Mouse (Mus musculus): ENCODE data around the gene Card11. TPM values are rescaled to one million over a fixed set of nuclear protein-coding genes. Genes with fewer than 3 reads are reported as not detected.

The Card11 gene
- polyA plus RNA-seq, 1 experiment from 2014 or later: not detected

DNA sequence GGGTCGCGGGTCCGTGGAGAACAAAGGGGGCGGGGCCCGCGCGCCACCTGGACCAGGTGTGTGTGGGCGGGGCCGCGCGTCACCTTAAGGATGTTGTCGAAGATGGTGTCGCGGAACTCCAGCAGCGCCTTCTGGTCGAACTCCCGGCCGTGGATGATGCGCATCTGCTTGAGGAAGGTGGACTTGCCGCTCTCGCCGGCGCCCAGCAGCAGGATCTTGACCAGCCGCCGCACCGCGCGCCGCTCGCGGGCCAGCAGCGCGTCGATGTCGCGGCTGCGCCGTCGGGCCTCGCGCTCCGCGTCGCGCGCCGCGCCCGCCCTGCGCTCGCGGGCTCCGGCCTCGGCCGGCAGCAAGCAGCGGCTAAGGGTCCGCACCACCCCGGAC lies 170.5 kb downstream of the Card11 start:
- peak overlapping the region; percentile 65; the same call in 1 of the 2 replicates for H3K27ac ChIP-seq (ENCODE audit: low read depth, low read length)
- peak overlapping the region; percentile 97 for H3K4me2 ChIP-seq (ENCODE audit: low read length)
- H3K27me3 ChIP-seq (replicated peaks; ENCODE audit: control insufficient read depth, insufficient read depth, low read length): no peaks in the 10 kb centered on the region
- peak overlapping the region; percentile 83 for H3K9ac ChIP-seq (ENCODE audit: low read length)
- ATAC-seq (no peak; the same call in 1 of the 2 replicates), DNase-seq (ENCODE audit: low spot score) (no peak)
- 0 out of 2 replicates have a peak, but pooled peaks cover 4% of the 10 kb centered on the region for H3K36me3 ChIP-seq (ENCODE audit: control insufficient read depth, insufficient read depth, low read length)
- no peaks in the 10 kb centered on the region for H3K9me3 ChIP-seq (replicated peaks; ENCODE audit: control insufficient read depth, low read length)
- peak overlapping the region; percentile 80 for H3K4me3 ChIP-seq (ENCODE audit: low read depth, low read length)
- peaks cover 27% of the 10 kb centered on the region for H3K4me1 ChIP-seq (ENCODE audit: control insufficient read depth, insufficient read depth, low read length)
- WGBS: under 1% methylated on average over 52 of the region's 58 CpGs

- 0 out of 2 replicates have a peak overlapping the region, but pooled peaks have one; percentile 65 for H3K27ac ChIP-seq (ENCODE audit: low read depth, low read length)
- H3K27me3 ChIP-seq (replicated peaks; ENCODE audit: control insufficient read depth, insufficient read depth, low read length): no peaks in the 10 kb centered on the region
- no peaks in the 10 kb centered on the region for H3K9me3 ChIP-seq (replicated peaks; ENCODE audit: control insufficient read depth, low read length)
- H3K4me3 ChIP-seq (ENCODE audit: low read depth, low read length): peak overlapping the region; percentile 80
- peaks cover 4% of the 10 kb centered on the region; the same call in 1 of the 2 replicates for H3K36me3 ChIP-seq (ENCODE audit: control insufficient read depth, insufficient read depth, low read length)
- peaks cover 27% of the 10 kb centered on the region for H3K4me1 ChIP-seq (ENCODE audit: control insufficient read depth, insufficient read depth, low read length)
- ATAC-seq (no peak), DNase-seq (ENCODE audit: low spot score) (peak; percentile 30)
- 35% methylated on average over 18 of the region's 18 CpGs for WGBS
- peak overlapping the region; percentile 83 for H3K9ac ChIP-seq (ENCODE audit: low read length)
- H3K4me2 ChIP-seq (ENCODE audit: low read length): peak overlapping the region; percentile 97
Observed at GRCm38 (mm10) chr5:140829081-140829910, 171.1 kb downstream of the Card11 start.

DNA sequence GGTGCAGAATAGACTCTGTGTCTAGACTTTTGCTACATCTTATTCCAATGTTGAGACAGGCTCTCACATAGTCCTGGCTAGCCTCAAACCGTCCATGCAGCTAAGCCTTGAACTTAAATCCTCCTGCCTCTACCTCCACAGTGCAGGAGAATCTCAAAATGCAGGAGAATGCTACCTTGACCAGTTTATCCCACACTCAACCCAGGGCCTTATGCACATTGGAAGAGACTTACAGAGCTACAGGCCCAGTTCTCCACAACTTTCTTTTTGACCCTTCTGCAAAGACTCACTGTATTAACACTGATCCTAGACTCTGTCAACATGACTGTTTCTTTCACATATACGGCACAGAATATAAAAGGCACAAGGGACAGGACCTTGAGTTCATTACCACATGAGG lies 172.0 kb downstream of the Card11 start:
- WGBS: 62% methylated on average over 2 of the region's 2 CpGs
- Histone ChIP-seq H3K27ac (ENCODE audit: low read depth, low read length) (no peak overlapping the region), H3K9ac (ENCODE audit: low read length) (peak overlapping the region; percentile 45; the same call in 1 of the 2 replicates), H3K4me2 (ENCODE audit: low read length) (peak overlapping the region; percentile 97), H3K4me3 (ENCODE audit: low read depth, low read length) (peak overlapping the region; percentile 9), H3K36me3 (ENCODE audit: control insufficient read depth, insufficient read depth, low read length) (peaks cover 4% of the 10 kb centered on the region; the same call in 1 of the 2 replicates), H3K27me3 (replicated peaks; ENCODE audit: control insufficient read depth, insufficient read depth, low read length) (no peaks in the 10 kb centered on the region), H3K4me1 (ENCODE audit: control insufficient read depth, insufficient read depth, low read length) (peaks cover 27% of the 10 kb centered on the region), H3K9me3 (replicated peaks; ENCODE audit: control insufficient read depth, low read length) (no peaks in the 10 kb centered on the region)
- no peak for ATAC-seq
- no peak for DNase-seq (ENCODE audit: low spot score)

DNA sequence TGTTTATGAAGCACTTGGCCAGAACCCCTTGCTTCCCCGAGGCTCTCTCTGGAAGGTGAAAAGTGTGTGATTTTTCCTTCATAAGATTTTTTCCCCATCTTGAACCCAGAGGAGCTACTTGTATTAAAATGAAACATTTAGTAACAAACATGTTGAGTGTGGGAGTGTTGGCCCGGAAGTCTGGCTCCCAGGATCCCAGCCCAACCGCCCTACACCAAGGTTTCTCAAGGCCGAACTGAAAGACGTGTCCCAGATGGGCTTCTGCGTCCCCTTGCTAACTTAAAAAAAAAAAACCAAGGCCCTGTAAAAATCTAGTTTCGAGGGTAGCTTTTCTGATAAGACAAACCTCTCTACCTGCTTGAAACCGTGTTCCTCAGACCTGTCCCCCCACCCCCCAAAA lies 172.5 kb downstream of the Card11 start:
- DNase-seq (ENCODE audit: low spot score): no peak
- WGBS: 88% methylated on average over 8 of the region's 8 CpGs

GRCm38 (mm10) chr5:140827413-140827812 lies 173.0 kb downstream of the Card11 start:
- WGBS: 70% methylated on average over 2 of the region's 2 CpGs
- Histone ChIP-seq H3K4me1 (ENCODE audit: control insufficient read depth, insufficient read depth, low read length) (peaks cover 27% of the 10 kb centered on the region), H3K36me3 (ENCODE audit: control insufficient read depth, insufficient read depth, low read length) (peaks cover 4% of the 10 kb centered on the region; the same call in 1 of the 2 replicates), H3K27me3 (replicated peaks; ENCODE audit: control insufficient read depth, insufficient read depth, low read length) (no peaks in the 10 kb centered on the region), H3K4me3 (ENCODE audit: low read depth, low read length) (no peak overlapping the region), H3K27ac (ENCODE audit: low read depth, low read length) (no peak overlapping the region), H3K9me3 (replicated peaks; ENCODE audit: control insufficient read depth, low read length) (no peaks in the 10 kb centered on the region), H3K9ac (ENCODE audit: low read length) (no peak overlapping the region), H3K4me2 (ENCODE audit: low read length) (peak overlapping the region; percentile 97)
- DNase-seq (ENCODE audit: low spot score) (no peak), ATAC-seq (no peak)

More for the DNA sequence above, 172.5 kb downstream of the Card11 start:
- Histone ChIP-seq H3K4me3 (ENCODE audit: low read depth, low read length) (peak overlapping the region; percentile 9; the same call in 1 of the 2 replicates), H3K9me3 (replicated peaks; ENCODE audit: control insufficient read depth, low read length) (no peaks in the 10 kb centered on the region), H3K4me2 (ENCODE audit: low read length) (peak overlapping the region; percentile 97), H3K27me3 (replicated peaks; ENCODE audit: control insufficient read depth, insufficient read depth, low read length) (no peaks in the 10 kb centered on the region), H3K27ac (ENCODE audit: low read depth, low read length) (no peak overlapping the region), H3K9ac (ENCODE audit: low read length) (no peak overlapping the region), H3K36me3 (ENCODE audit: control insufficient read depth, insufficient read depth, low read length) (peaks cover 4% of the 10 kb centered on the region; the same call in 1 of the 2 replicates), H3K4me1 (ENCODE audit: control insufficient read depth, insufficient read depth, low read length) (peaks cover 27% of the 10 kb centered on the region)
- no peak for ATAC-seq

DNA sequence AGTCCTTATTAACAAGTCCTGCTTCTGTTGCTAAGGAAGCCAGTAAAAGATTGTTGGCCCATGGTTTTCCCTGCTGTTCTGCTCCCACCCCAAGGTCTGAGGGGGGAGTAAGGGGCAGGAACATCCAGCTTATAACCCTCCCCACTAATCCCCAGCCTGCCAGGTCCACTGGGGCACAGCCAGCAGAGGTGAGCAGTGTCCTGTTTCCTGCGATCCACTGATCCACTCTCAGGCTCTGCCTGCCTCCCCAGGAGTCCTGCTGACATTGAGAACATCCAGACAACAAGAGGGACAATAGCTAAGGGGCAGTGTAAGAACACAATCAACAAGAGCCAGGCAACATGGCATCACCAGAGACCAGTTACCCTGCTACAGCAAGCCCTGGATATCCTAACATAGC lies 173.6 kb downstream of the Card11 start:
- DNase-seq (ENCODE audit: low spot score) (no peak), ATAC-seq (no peak)
- Histone ChIP-seq H3K27ac (ENCODE audit: low read depth, low read length) (no peak overlapping the region), H3K4me1 (ENCODE audit: control insufficient read depth, insufficient read depth, low read length) (peaks cover 27% of the 10 kb centered on the region), H3K27me3 (replicated peaks; ENCODE audit: control insufficient read depth, insufficient read depth, low read length) (no peaks in the 10 kb centered on the region), H3K9me3 (replicated peaks; ENCODE audit: control insufficient read depth, low read length) (no peaks in the 10 kb centered on the region), H3K9ac (ENCODE audit: low read length) (peak overlapping the region; percentile 18; the same call in 1 of the 2 replicates), H3K4me2 (ENCODE audit: low read length) (no peak overlapping the region), H3K36me3 (ENCODE audit: control insufficient read depth, insufficient read depth, low read length) (peaks cover 4% of the 10 kb centered on the region; the same call in 1 of the 2 replicates), H3K4me3 (ENCODE audit: low read depth, low read length) (no peak overlapping the region)
- WGBS: 19% methylated on average over 1 of the region's 1 CpGs

GRCm38 (mm10) chr5:140826118-140826517 lies 174.3 kb downstream of the Card11 start:
- Histone ChIP-seq H3K9ac (ENCODE audit: low read length) (no peak overlapping the region), H3K4me2 (ENCODE audit: low read length) (no peak overlapping the region), H3K27ac (ENCODE audit: low read depth, low read length) (no peak overlapping the region), H3K4me3 (ENCODE audit: low read depth, low read length) (no peak overlapping the region), H3K36me3 (ENCODE audit: control insufficient read depth, insufficient read depth, low read length) (peaks cover 4% of the 10 kb centered on the region; the same call in 1 of the 2 replicates), H3K9me3 (replicated peaks; ENCODE audit: control insufficient read depth, low read length) (no peaks in the 10 kb centered on the region), H3K4me1 (ENCODE audit: control insufficient read depth, insufficient read depth, low read length) (peaks cover 27% of the 10 kb centered on the region), H3K27me3 (replicated peaks; ENCODE audit: control insufficient read depth, insufficient read depth, low read length) (no peaks in the 10 kb centered on the region)
- DNase-seq (ENCODE audit: low spot score) (no peak), ATAC-seq (no peak)
- 97% methylated on average over 1 of the region's 1 CpGs for WGBS

DNA sequence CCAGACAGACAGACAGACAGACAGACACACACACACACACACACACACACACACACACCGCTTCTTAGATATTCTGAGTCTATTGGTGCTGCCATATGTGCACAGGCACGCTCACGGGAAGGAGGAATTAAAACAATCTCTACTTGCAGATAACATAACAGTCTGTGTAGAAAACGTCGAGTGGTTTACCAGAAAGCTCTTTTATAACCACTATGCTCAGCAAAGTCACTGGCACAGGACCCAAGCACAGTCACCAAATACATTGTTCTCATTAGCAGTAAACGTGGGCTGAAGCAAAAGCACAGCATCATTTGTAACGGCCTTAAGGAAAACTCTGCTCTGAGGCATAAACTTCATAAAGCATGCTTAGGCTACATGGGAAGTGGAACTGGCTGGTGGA lies 176.3 kb downstream of the Card11 start:
- no peaks in the 10 kb centered on the region for H3K27me3 ChIP-seq (replicated peaks; ENCODE audit: control insufficient read depth, insufficient read depth, low read length)
- 87% methylated on average over 7 of the region's 7 CpGs for WGBS
- H3K9ac ChIP-seq (ENCODE audit: low read length): no peak overlapping the region

GRCm38 (mm10) chr5:140823386-140823785 lies 177.0 kb downstream of the Card11 start:
- DNase-seq (ENCODE audit: low spot score) (no peak), ATAC-seq (no peak)
- no peak overlapping the region for H3K9ac ChIP-seq (ENCODE audit: low read length)
- H3K4me3 ChIP-seq (ENCODE audit: low read depth, low read length): no peak overlapping the region
- H3K9me3 ChIP-seq (replicated peaks; ENCODE audit: control insufficient read depth, low read length): no peaks in the 10 kb centered on the region
- H3K4me1 ChIP-seq (ENCODE audit: control insufficient read depth, insufficient read depth, low read length): peaks cover 24% of the 10 kb centered on the region
- no peak overlapping the region for H3K27ac ChIP-seq (ENCODE audit: low read depth, low read length)
- H3K36me3 ChIP-seq (ENCODE audit: control insufficient read depth, insufficient read depth, low read length): peaks cover 4% of the 10 kb centered on the region; the same call in 1 of the 2 replicates
- H3K4me2 ChIP-seq (ENCODE audit: low read length): no peak overlapping the region
- WGBS: 96% methylated on average over 2 of the region's 2 CpGs
- no peaks in the 10 kb centered on the region for H3K27me3 ChIP-seq (replicated peaks; ENCODE audit: control insufficient read depth, insufficient read depth, low read length)

More for the DNA sequence above, 176.3 kb downstream of the Card11 start:
- Histone ChIP-seq H3K36me3 (ENCODE audit: control insufficient read depth, insufficient read depth, low read length) (peaks cover 4% of the 10 kb centered on the region; the same call in 1 of the 2 replicates), H3K4me1 (ENCODE audit: control insufficient read depth, insufficient read depth, low read length) (peaks cover 29% of the 10 kb centered on the region), H3K9me3 (replicated peaks; ENCODE audit: control insufficient read depth, low read length) (no peaks in the 10 kb centered on the region), H3K4me3 (ENCODE audit: low read depth, low read length) (no peak overlapping the region), H3K27ac (ENCODE audit: low read depth, low read length) (no peak overlapping the region), H3K4me2 (ENCODE audit: low read length) (no peak overlapping the region)
- ATAC-seq: no peak
- no peak for DNase-seq (ENCODE audit: low spot score)

Data from forebrain, embryonic 14.5 days (tissue).